Mouse (Mus musculus): ENCODE results near the gene Desi1.

GRCm38 (mm10) chr15:82011947-82012346, 21.7 kb downstream of the Desi1 start:
- no peak for TF ChIP-seq GATA1 (IDR thresholded peaks at IDR 0.05; ENCODE audit: low read length)
- TF ChIP-seq TAL1 (IDR thresholded peaks at IDR 0.05; ENCODE audit: low read length): no peak
